28 mouse cellular contexts compared by ENCODE assay signal in the genomic region with DNA sequence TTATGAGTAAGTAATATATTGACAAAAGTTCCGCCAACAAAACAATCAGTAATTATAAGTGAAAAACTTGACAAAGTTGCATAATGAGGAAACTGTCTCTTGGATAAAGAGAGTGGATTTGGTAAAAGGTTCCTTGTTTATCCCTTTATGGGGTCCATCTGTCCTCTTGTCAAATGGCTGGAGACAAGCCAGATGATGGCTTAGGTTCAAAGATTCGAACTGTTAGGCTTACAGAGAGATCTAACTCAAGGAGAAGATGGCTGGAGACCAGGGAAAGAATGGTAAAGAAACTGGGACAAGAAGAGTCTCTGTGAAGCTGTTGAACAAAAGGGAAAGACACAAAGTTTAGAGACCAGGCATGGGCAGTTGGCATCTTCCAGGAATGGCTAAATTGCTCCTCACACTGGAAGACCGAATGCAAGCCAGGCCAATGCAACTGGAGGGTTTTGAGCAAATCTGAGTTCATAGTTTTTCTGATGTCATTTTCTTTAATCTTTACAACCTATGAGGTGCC.
DNase-seq lines count a peak whose midpoint lies in the region; ATAC-seq and TF ChIP-seq lines count a peak whose summit lies in the region.
"Had no signal": no experiment of that assay in that cellular context is flagged by ENCODE, and none has a peak within 500 bp of the region (broad histone marks: within the 10 kb centered on the region; RNA-seq: fewer than 3 reads in every experiment).

No protein-coding gene starts in this region.

- H3K27me3 ChIP-seq in hindbrain, embryonic 14.5 days (ENCODE audit: control insufficient read depth, insufficient read depth, low read length), result no peaks in the 10 kb centered on the region
- no peaks in the 10 kb centered on the region for H3K27me3 ChIP-seq in hindbrain, embryonic 11.5 days (ENCODE audit: control insufficient read depth, insufficient read depth, low read length)
- H3K27me3 ChIP-seq in midbrain, postnatal 0 days (ENCODE audit: insufficient read depth, low read length), result no peaks in the 10 kb centered on the region
- H3K27me3 ChIP-seq in midbrain, embryonic 13.5 days, result no peaks in the 10 kb centered on the region
- H3K27me3 ChIP-seq: embryonic facial prominence, embryonic 12.5 days; neural tube, embryonic 15.5 days had no signal

- no peak overlapping the region for H3K27ac ChIP-seq in hindbrain, embryonic 14.5 days
- no peak overlapping the region for H3K27ac ChIP-seq in hindbrain, embryonic 11.5 days (ENCODE audit: low read depth, low read length)
- H3K27ac ChIP-seq in midbrain, postnatal 0 days (ENCODE audit: low read depth, low read length), result no peak overlapping the region
- no peak overlapping the region for H3K27ac ChIP-seq in midbrain, embryonic 13.5 days
- H3K27ac ChIP-seq: embryonic facial prominence, embryonic 12.5 days; liver, embryonic 14.5 days; macrophage; neural tube, embryonic 15.5 days had no signal

- DNase-seq in cerebellum, postnatal 14 days, result peak; percentile 80 to 85
- peak; percentile 41 for DNase-seq in hindbrain, embryonic 14.5 days (ENCODE audit: low spot score)
- no peak for DNase-seq in hindbrain, embryonic 11.5 days (ENCODE audit: low spot score)
- peak; percentile 76 for DNase-seq in midbrain, postnatal 0 days (ENCODE audit: low spot score)
- DNase-seq in thymus, postnatal 14 days, result no peak
- DNase-seq: adrenal gland, adult 2 months; adrenal gland, postnatal 36 days; embryo, embryonic 11 days; gastrocnemius, postnatal 10 days; heart, postnatal 14 days; kidney, adult 9 months; kidney, postnatal 10 days; layer of hippocampus, postnatal 36 days; liver; lung, adult 2 months; lung, postnatal 10 days; midbrain, embryonic 14.5 days; retina, postnatal 1 day; right cerebral cortex, postnatal 14 days had no signal

- 0 out of 2 replicates have a peak, but pooled peaks cover under 1% of the 10 kb centered on the region for H3K4me1 ChIP-seq in hindbrain, embryonic 14.5 days (replicated peaks; ENCODE audit: control insufficient read depth, insufficient read depth, low read length)
- H3K4me1 ChIP-seq in hindbrain, embryonic 11.5 days (replicated peaks; ENCODE audit: control insufficient read depth, insufficient read depth, low read length), result no peaks in the 10 kb centered on the region
- H3K4me1 ChIP-seq in midbrain, postnatal 0 days (ENCODE audit: insufficient read depth, low read length), result no peaks in the 10 kb centered on the region
- H3K4me1 ChIP-seq in midbrain, embryonic 13.5 days (replicated peaks), result peaks cover 11% of the 10 kb centered on the region

- no peak for ATAC-seq in cerebellum, adult (ENCODE audit: insufficient number of reproducible peaks, low FRiP score, low TSS enrichment)
- no peak for ATAC-seq in hindbrain, embryonic 14.5 days (ENCODE audit: low FRiP score)
- ATAC-seq in hindbrain, embryonic 11.5 days (ENCODE audit: low FRiP score), result no peak
- ATAC-seq in midbrain, postnatal 0 days (ENCODE audit: low FRiP score), result no peak
- no peak for ATAC-seq in midbrain, embryonic 13.5 days
- ATAC-seq: activated CD4-positive, CD25-positive, alpha-beta regulatory T cell, adult 4 months; CD4-positive, CD25-positive, alpha-beta regulatory T cell, adult 4 months; intestine, postnatal 0 days had no signal

- no peaks in the 10 kb centered on the region for H3K9me3 ChIP-seq in hindbrain, embryonic 14.5 days (ENCODE audit: control insufficient read depth, low read length)
- H3K9me3 ChIP-seq in hindbrain, embryonic 11.5 days (ENCODE audit: control insufficient read depth, low read length), result no peaks in the 10 kb centered on the region
- no peaks in the 10 kb centered on the region for H3K9me3 ChIP-seq in midbrain, postnatal 0 days (ENCODE audit: low read length)
- H3K9me3 ChIP-seq in midbrain, embryonic 13.5 days, result no peaks in the 10 kb centered on the region
- H3K9me3 ChIP-seq: embryonic facial prominence, embryonic 12.5 days; neural tube, embryonic 15.5 days had no signal

- 76% methylated on average over 3 of the region's 3 CpGs for WGBS in hindbrain, embryonic 14.5 days
- WGBS in hindbrain, embryonic 11.5 days, result 93% methylated on average over 3 of the region's 3 CpGs
- 76% methylated on average over 3 of the region's 3 CpGs for WGBS in midbrain, postnatal 0 days
- 89% methylated on average over 3 of the region's 3 CpGs for WGBS in midbrain, embryonic 13.5 days

- H3K4me2 ChIP-seq in hindbrain, embryonic 14.5 days (replicated peaks), result no peak overlapping the region
- H3K4me2 ChIP-seq in hindbrain, embryonic 11.5 days (replicated peaks; ENCODE audit: low read depth, low read length), result no peak overlapping the region
- H3K4me2 ChIP-seq in midbrain, postnatal 0 days (ENCODE audit: low read depth, low read length, poor library complexity, severe bottlenecking), result no peak overlapping the region
- H3K4me2 ChIP-seq in midbrain, embryonic 13.5 days (replicated peaks), result no peak overlapping the region
- H3K4me2 ChIP-seq: embryonic facial prominence, embryonic 12.5 days; neural tube, embryonic 15.5 days had no signal

- H3K4me3 ChIP-seq in hindbrain, embryonic 14.5 days (replicated peaks; ENCODE audit: low read length), result no peak overlapping the region
- H3K4me3 ChIP-seq in hindbrain, embryonic 11.5 days (ENCODE audit: low read depth, low read length), result no peak overlapping the region
- no peak overlapping the region for H3K4me3 ChIP-seq in midbrain, postnatal 0 days (ENCODE audit: low read depth, low read length)
- no peak overlapping the region for H3K4me3 ChIP-seq in midbrain, embryonic 13.5 days (replicated peaks)
- H3K4me3 ChIP-seq: embryonic facial prominence, embryonic 12.5 days; neural tube, embryonic 15.5 days had no signal

- H3K36me3 ChIP-seq in hindbrain, embryonic 14.5 days (replicated peaks; ENCODE audit: control insufficient read depth, insufficient read depth), result no peaks in the 10 kb centered on the region
- H3K36me3 ChIP-seq in hindbrain, embryonic 11.5 days (ENCODE audit: control insufficient read depth, insufficient read depth, low read length), result no peaks in the 10 kb centered on the region
- no peaks in the 10 kb centered on the region for H3K36me3 ChIP-seq in midbrain, postnatal 0 days (ENCODE audit: insufficient read depth, low read length)
- no peaks in the 10 kb centered on the region for H3K36me3 ChIP-seq in midbrain, embryonic 13.5 days
- H3K36me3 ChIP-seq: embryonic facial prominence, embryonic 12.5 days; neural tube, embryonic 15.5 days had no signal

- no peak overlapping the region for H3K9ac ChIP-seq in hindbrain, embryonic 14.5 days
- no peak overlapping the region for H3K9ac ChIP-seq in hindbrain, embryonic 11.5 days (ENCODE audit: low read depth, low read length)
- no peak overlapping the region for H3K9ac ChIP-seq in midbrain, postnatal 0 days (replicated peaks; ENCODE audit: low read length, poor library complexity, severe bottlenecking)
- H3K9ac ChIP-seq in midbrain, embryonic 13.5 days (replicated peaks), result no peak overlapping the region
- H3K9ac ChIP-seq: embryonic facial prominence, embryonic 12.5 days; liver, embryonic 14.5 days; neural tube, embryonic 15.5 days had no signal

- no peak for TF ChIP-seq CTCF in midbrain, postnatal 0 days (IDR thresholded peaks at IDR 0.05)

Comparison
In these comparisons a context has a peak if more than half of its experiments do, and no peak if none do; other contexts are left out.
1. DNase-seq: peak in cerebellum, postnatal 14 days (2 of 2), hindbrain, embryonic 14.5 days (single experiment) and midbrain, postnatal 0 days (single experiment); none in hindbrain, embryonic 11.5 days (single experiment) and thymus, postnatal 14 days (single experiment).